Comparison of ENCODE assay signal across 12 mouse cellular contexts in the genomic region with DNA sequence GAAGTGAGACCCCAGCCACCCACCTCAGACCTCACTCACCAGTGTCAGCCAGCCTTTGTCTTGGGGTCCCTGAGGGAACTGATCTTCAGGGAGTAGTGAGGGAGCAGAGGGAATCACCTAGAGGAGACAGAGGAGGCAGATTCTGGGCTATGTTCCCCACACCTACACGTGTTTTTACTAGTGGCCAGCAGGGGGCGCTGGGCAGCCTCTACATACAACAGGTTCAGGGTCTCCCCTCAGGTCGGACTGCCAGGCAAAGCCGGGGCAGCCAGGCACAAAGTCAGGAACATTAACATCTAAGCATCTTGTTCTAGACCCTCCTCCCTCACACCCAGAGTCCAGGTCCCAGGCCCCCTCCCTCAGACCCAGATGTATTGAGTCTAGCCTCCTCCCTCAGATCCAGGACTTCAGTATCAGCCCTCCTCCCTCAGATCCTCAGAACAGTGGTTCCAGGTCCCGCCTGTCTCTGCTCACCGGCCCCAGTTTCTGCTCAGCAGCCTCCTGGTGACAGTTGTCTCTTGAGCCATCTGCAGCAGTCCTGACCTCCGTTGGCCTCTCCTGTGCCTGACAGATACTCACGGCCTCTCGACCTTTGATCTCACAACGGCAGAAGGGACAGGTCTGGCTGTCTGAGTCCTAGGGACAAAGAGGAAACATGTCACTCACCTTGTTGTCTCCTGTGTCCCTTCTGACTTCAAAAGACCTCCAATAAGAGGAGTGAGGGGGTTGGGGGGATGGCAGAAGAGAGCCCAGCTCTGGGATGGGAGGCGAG. TPM values are rescaled to one million over a fixed set of nuclear protein-coding genes. Genes with fewer than 3 reads are reported as not detected.
DNase-seq lines count a peak whose midpoint lies in the region; ATAC-seq and TF ChIP-seq lines count a peak whose summit lies in the region.
"Had no signal": no experiment of that assay in that cellular context is flagged by ENCODE, and none has a peak within 500 bp of the region (broad histone marks: within the 10 kb centered on the region; RNA-seq: fewer than 3 reads in every experiment).

No protein-coding gene starts in this region.

- CTCF ChIA-PET in Patski (lab: Charles Lee) = interaction anchor here (1.5 kb wide), 1 partner anchor 15 kb away, joined by 3 read pairs; no protein-coding TSS in a partner anchor

- no peak overlapping the region for H3K9ac ChIP-seq in neural tube, embryonic 15.5 days (replicated peaks)
- H3K9ac ChIP-seq: lung, embryonic 15.5 days had no signal

- H3K36me3 ChIP-seq in neural tube, embryonic 15.5 days = no peaks in the 10 kb centered on the region

- no peaks in the 10 kb centered on the region for H3K9me3 ChIP-seq in neural tube, embryonic 15.5 days (replicated peaks)
- H3K9me3 ChIP-seq: lung, embryonic 15.5 days had no signal

- no peak overlapping the region for H3K4me2 ChIP-seq in neural tube, embryonic 15.5 days
- H3K4me2 ChIP-seq: lung, embryonic 15.5 days had no signal

- 48% methylated on average over 11 of the region's 11 CpGs for WGBS in neural tube, embryonic 15.5 days

- no peak for ATAC-seq in Patski
- 0 out of 2 replicates have a peak, but pooled peaks have one; percentile 23 for ATAC-seq in neural tube, embryonic 15.5 days (ENCODE audit: low FRiP score)
- ATAC-seq: inflammation-experienced regulatory T-cells, adult 6 months had no signal

- POLR2A ChIA-PET in Patski (lab: Charles Lee) = no interaction called here

- no peak overlapping the region for H3K4me3 ChIP-seq in layer of hippocampus, adult 2 months
- no peak overlapping the region for H3K4me3 ChIP-seq in neural tube, embryonic 15.5 days (replicated peaks)
- H3K4me3 ChIP-seq: lung, embryonic 15.5 days had no signal

- H3K4me1 ChIP-seq in neural tube, embryonic 15.5 days = peaks cover 4% of the 10 kb centered on the region

- DNase-seq in layer of hippocampus, adult 2 months (ENCODE audit: low spot score in 2 of 2) = no peak
- no peak for DNase-seq in layer of hippocampus, adult 18-20 months (ENCODE audit: low spot score in 2 of 2)
- no peak for DNase-seq in Patski (ENCODE audit: low read depth, low spot score)
- peak; percentile 61 for DNase-seq in induced T-regulatory cell, adult 2 months (ENCODE audit: low read depth)
- no peak for DNase-seq in right cerebral cortex, postnatal 4 days
- no peak for DNase-seq in frontal cortex, postnatal 10 days (ENCODE audit: low spot score in 2 of 2)
- no peak for DNase-seq in spleen, adult 12 weeks (ENCODE audit: low spot score)
- DNase-seq: cerebellum, adult 9-11 months had no signal

- in situ Hi-C loops in Patski (cut with MboI; ENCODE audit: low pct_unique_long_range_greater_than_20kb) = loop anchor here (5.0 kb wide), 1 partner anchor 33 kb away; a partner anchor contains a TSS

- TF ChIP-seq CTCF in layer of hippocampus, adult 2 months (conservative IDR thresholded peaks at IDR 0.05) = peak; percentile 65
- peak; percentile 66 for TF ChIP-seq CTCF in Patski (IDR thresholded peaks at IDR 0.05)

- H3K27me3 ChIP-seq in Patski = no peaks in the 10 kb centered on the region
- H3K27me3 ChIP-seq in neural tube, embryonic 15.5 days (replicated peaks) = peaks cover 4% of the 10 kb centered on the region; the same call in 1 of the 2 replicates
- H3K27me3 ChIP-seq: lung, embryonic 15.5 days had no signal

- no peak overlapping the region for H3K27ac ChIP-seq in layer of hippocampus, adult 2 months
- H3K27ac ChIP-seq in neural tube, embryonic 15.5 days (replicated peaks) = no peak overlapping the region
- H3K27ac ChIP-seq: lung, embryonic 15.5 days had no signal

RNA-seq across cellular contexts. Expression of a gene that starts 11.7 kb away (rescaled TPM):
- not detected for total RNA-seq in layer of hippocampus, adult 2 months (2021)
- not detected for total RNA-seq in layer of hippocampus, adult 18-20 months (2021)
- 0.15 TPM for polyA plus RNA-seq in Patski (2021)
- 0.69 and 2.2 TPM in 2 replicates for polyA plus RNA-seq in neural tube, embryonic 15.5 days (2015; fragmentation: Nextera tagmentation; extraction: Ambion mirVana)

RNA-seq across cellular contexts. Expression of a gene that starts 14.1 kb away (rescaled TPM):
- total RNA-seq in layer of hippocampus, adult 2 months (2021) = 10 to 100 TPM in 1 of 2 experiments, 1 to 10 TPM in 1; 9.2 to 14.8 TPM
- 10 to 100 TPM; 12.4 to 12.9 TPM for total RNA-seq in layer of hippocampus, adult 18-20 months (2021)
- 70.3 TPM for polyA plus RNA-seq in Patski (2021)
- polyA plus RNA-seq in neural tube, embryonic 15.5 days (2015; fragmentation: Nextera tagmentation; extraction: Ambion mirVana) = 26.3 and 37.0 TPM in 2 replicates
- total RNA-seq: neutrophil, adult 5-6 weeks had no signal

RNA-seq across cellular contexts. Expression of a gene that starts 34.7 kb away (rescaled TPM):
- total RNA-seq in layer of hippocampus, adult 2 months (2021) = 1 to 10 TPM; 4.5 to 5.9 TPM
- 1 to 10 TPM; 5.0 to 5.1 TPM for total RNA-seq in layer of hippocampus, adult 18-20 months (2021)
- 168 TPM for polyA plus RNA-seq in Patski (2021)
- 56.5 and 68.7 TPM in 2 replicates for polyA plus RNA-seq in neural tube, embryonic 15.5 days (2015; fragmentation: Nextera tagmentation; extraction: Ambion mirVana)

RNA-seq across cellular contexts. Expression of a gene that starts 37.6 kb away (rescaled TPM):
- total RNA-seq in layer of hippocampus, adult 2 months (2021) = under 1 TPM; 0.46 to 0.83 TPM
- total RNA-seq in layer of hippocampus, adult 18-20 months (2021) = 1 to 10 TPM in 1 of 2 experiments, under 1 TPM in 1; 0.27 to 1.1 TPM
- polyA plus RNA-seq in Patski (2021) = 70.5 TPM
- 1.2 and 5.2 TPM in 2 replicates for polyA plus RNA-seq in neural tube, embryonic 15.5 days (2015; fragmentation: Nextera tagmentation; extraction: Ambion mirVana)
